Mouse (Mus musculus): ENCODE results near the gene Catsperg2.
A peak's percentile ranks its signal among the peaks of the same experiment; 100 is the strongest.
"Not testable (repeated sequence)": the region's sequence is repeated elsewhere in the genome, so short reads cannot be mapped to it uniquely, and the experiment has no call there.

Catsperg2 gene

GRCm38 (mm10) chr7:29726860-29727259 lies at the start of gene Catsperg2:
Gene Catsperg2, minus strand, starts transcription at chr7:29727032.
- DNase-seq (ENCODE audit: low spot score in 2 of 2): not testable (repeated sequence)

GRCm38 (mm10) chr7:29776568-29776967 lies 49.7 kb upstream of the Catsperg2 start:
- DNase-seq (ENCODE audit: low spot score in 2 of 2): no peak

- no peak for DNase-seq (ENCODE audit: low spot score in 2 of 2)
Observed at GRCm38 (mm10) chr7:29774371-29774770, 47.5 kb upstream of the Catsperg2 start.

GRCm38 (mm10) chr7:29773503-29773902 lies 46.7 kb upstream of the Catsperg2 start:
- no peak for DNase-seq (ENCODE audit: low spot score in 2 of 2)

- no peak for DNase-seq (ENCODE audit: low spot score in 2 of 2)
Observed at GRCm38 (mm10) chr7:29768980-29769379, 42.1 kb upstream of the Catsperg2 start.

GRCm38 (mm10) chr7:29768090-29768900 lies 41.5 kb upstream of the Catsperg2 start, which contains the start of gene Zfp84:
Gene Zfp84, plus strand, starts transcription at chr7:29768552.
- peak; percentile 92 to 93 for DNase-seq (ENCODE audit: low spot score in 2 of 2)

GRCm38 (mm10) chr7:29767058-29767686 lies 40.3 kb upstream of the Catsperg2 start:
- DNase-seq (ENCODE audit: low spot score in 2 of 2): peak; percentile 72 to 81

GRCm38 (mm10) chr7:29764702-29765101 lies 37.9 kb upstream of the Catsperg2 start:
- no peak for DNase-seq (ENCODE audit: low spot score in 2 of 2)

GRCm38 (mm10) chr7:29760476-29760875 lies 33.6 kb upstream of the Catsperg2 start:
- DNase-seq (ENCODE audit: low spot score in 2 of 2): no peak

GRCm38 (mm10) chr7:29742258-29742657 lies 15.4 kb upstream of the Catsperg2 start:
- no peak for DNase-seq (ENCODE audit: low spot score in 2 of 2)

- DNase-seq (ENCODE audit: low spot score in 2 of 2): no peak
Observed at GRCm38 (mm10) chr7:29728055-29728454, 1.2 kb upstream of the Catsperg2 start.

- not testable (repeated sequence) for DNase-seq (ENCODE audit: low spot score in 2 of 2)
Observed at GRCm38 (mm10) chr7:29725461-29726142, 1.2 kb downstream of the Catsperg2 start.

GRCm38 (mm10) chr7:29708891-29709290 lies 17.9 kb downstream of the Catsperg2 start:
- not testable (repeated sequence) for DNase-seq (ENCODE audit: low spot score in 2 of 2)

GRCm38 (mm10) chr7:29695231-29695630 lies 31.6 kb downstream of the Catsperg2 start:
- DNase-seq (ENCODE audit: low spot score in 2 of 2): not testable (repeated sequence)

GRCm38 (mm10) chr7:29681868-29682267 lies 45.0 kb downstream of the Catsperg2 start:
- no peak for DNase-seq (ENCODE audit: low spot score in 2 of 2)
